Mouse (Mus musculus) retina, embryonic 14.5 days (tissue): ENCODE results near the gene Tas2r134.

Source experiments
- DNase-seq: peaks from one replicate; pipeline ENCODE4 v3.0.0-alpha.2; 2015; ENCODE audit warnings: low spot score

Gene Tas2r134

DNA sequence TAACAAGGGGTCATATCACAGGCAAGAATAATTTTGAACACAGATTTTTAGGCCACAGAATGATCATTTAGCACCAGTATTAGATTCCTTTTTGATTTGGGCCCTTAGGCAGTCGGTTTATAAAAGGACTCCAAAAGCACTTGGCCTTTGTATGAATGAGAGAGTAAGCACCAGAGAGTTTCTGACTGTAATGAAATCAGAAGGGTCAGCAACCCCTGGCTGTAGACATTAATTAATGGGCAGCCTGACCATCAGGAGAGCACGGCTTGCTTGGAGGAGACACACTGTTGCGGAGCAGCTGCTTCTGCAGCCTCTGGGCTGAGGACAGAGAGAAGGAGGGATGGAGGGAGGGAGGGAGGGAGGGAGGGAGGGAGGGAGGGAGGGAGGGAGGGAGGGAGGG lies 30.4 kb downstream of the Tas2r134 start:
- DNase-seq = peak; percentile 84

- no peak for DNase-seq
These were observed 31.0 kb downstream of the Tas2r134 start for GRCm38 (mm10) chr2:51658288-51658687.

DNA sequence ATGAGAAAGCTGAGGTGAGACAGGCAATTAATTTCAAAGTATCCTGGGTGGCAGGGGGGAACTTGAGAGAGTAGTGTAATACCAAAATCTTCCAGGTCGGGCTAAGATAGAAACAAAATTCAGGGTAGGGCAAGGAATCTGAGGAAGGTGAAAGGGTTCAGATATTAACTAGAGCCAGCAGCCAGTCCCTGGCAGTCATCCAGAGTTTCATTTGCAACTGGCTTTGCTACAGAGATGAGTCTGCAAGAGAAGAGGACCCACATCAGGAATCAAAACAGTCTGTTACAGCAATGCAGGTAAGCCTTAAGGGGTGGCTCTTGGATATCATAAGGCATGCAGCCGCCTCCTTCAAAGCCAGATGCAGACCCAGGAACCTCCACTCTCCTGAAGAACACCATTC lies 47.0 kb downstream of the Tas2r134 start:
- DNase-seq = no peak
